Comparison of ENCODE assay signal across 9 mouse cellular contexts in genomic region chr5:130267316-130267715, GRCm38 (mm10). TPM values are rescaled to one million over a fixed set of nuclear protein-coding genes. Genes with fewer than 3 reads are reported as not detected.
DNase-seq lines count a peak whose midpoint lies in the region; TF ChIP-seq lines count a peak whose summit lies in the region.
"Had no signal": no experiment of that assay in that cellular context is flagged by ENCODE, and none has a peak within 500 bp of the region (broad histone marks: within the 10 kb centered on the region; RNA-seq: fewer than 3 reads in every experiment).

No protein-coding gene starts in this region.

- H3K4me1 ChIP-seq in bone marrow macrophage, adult 2 months (ENCODE audit: control insufficient read depth, insufficient read depth, low read length) = peaks cover 15% of the 10 kb centered on the region
- H3K4me1 ChIP-seq: midbrain, embryonic 12.5 days had no signal

- intact Hi-C loops in left cerebral cortex, adult 2 months (cut with DNase I) = no loop called here
- intact Hi-C loops in left cerebral cortex, postnatal 36 days (cut with DNase I) = no loop called here

- H3K4me3 ChIP-seq in left cerebral cortex, adult 2 months = no peak overlapping the region
- no peak overlapping the region for H3K4me3 ChIP-seq in bone marrow macrophage, adult 2 months (ENCODE audit: insufficient read depth, low read length)
- H3K4me3 ChIP-seq: midbrain, embryonic 12.5 days had no signal

- TF ChIP-seq POLR2A in bone marrow macrophage, adult 2 months (IDR thresholded peaks at IDR 0.05; ENCODE audit: borderline replicate concordance, low read depth, low read length) = no peak

- TF ChIP-seq CTCF in left cerebral cortex, adult 2 months (IDR thresholded peaks at IDR 0.05) = peak; percentile 73
- TF ChIP-seq CTCF in bone marrow macrophage, adult 2 months (IDR thresholded peaks at IDR 0.05; ENCODE audit: low read depth, low read length) = peak; percentile 33

- no peak overlapping the region for H3K27ac ChIP-seq in left cerebral cortex, adult 2 months
- no peak overlapping the region for H3K27ac ChIP-seq in bone marrow macrophage, adult 2 months (ENCODE audit: insufficient read depth, low read depth, low read length)
- H3K27ac ChIP-seq: midbrain, embryonic 12.5 days had no signal

- peak; percentile 74 for DNase-seq in adrenal gland, adult 2 months
- no peak for DNase-seq in adrenal gland, postnatal 4 days (ENCODE audit: low spot score in 2 of 2)
- DNase-seq in left cerebral cortex, adult 2 months (ENCODE audit: extremely low spot score in 1 of 2, low spot score in 2 of 2) = no peak
- no peak for DNase-seq in left cerebral cortex, adult 18-20 months (ENCODE audit: low spot score in 2 of 2)
- peak; percentile 25 for DNase-seq in lung, postnatal 14 days
- DNase-seq in layer of hippocampus, adult 9-11 months = no peak
- no peak for DNase-seq in left cerebral cortex, postnatal 36 days (ENCODE audit: low spot score in 2 of 2)

RNA-seq across cellular contexts. Expression of gene Tyw1, which starts 11.9 kb away (rescaled TPM):
- total RNA-seq in adrenal gland, adult 2 months (2021) = 10 to 100 TPM; 25.8 to 32.3 TPM
- 8.1 and 8.2 TPM in 2 replicates for polyA plus RNA-seq in adrenal gland, adult 2 months (2012; rRNA removed)
- 10 to 100 TPM; 25.3 to 25.7 TPM for total RNA-seq in adrenal gland, postnatal 4 days (2021)
- 10 to 100 TPM; 15.4 to 16.1 TPM for total RNA-seq in left cerebral cortex, adult 2 months (2021)
- total RNA-seq in left cerebral cortex, adult 18-20 months (2021) = 10 to 100 TPM; 14.0 to 15.0 TPM
- 12.3 and 12.7 TPM in 2 replicates for polyA plus RNA-seq in bone marrow macrophage, adult 2 months (2012; ENCODE audit: insufficient read depth, insufficient read length, missing spikeins)
- total RNA-seq in left cerebral cortex, postnatal 36 days (2021) = 10 to 100 TPM; 15.3 to 16.2 TPM

RNA-seq across cellular contexts. Expression of gene Sbds, which starts 12.0 kb away (rescaled TPM):
- 100 to 1,000 TPM; 103 to 138 TPM for total RNA-seq in adrenal gland, adult 2 months (2021)
- 44.3 and 46.6 TPM in 2 replicates for polyA plus RNA-seq in adrenal gland, adult 2 months (2012; rRNA removed)
- total RNA-seq in adrenal gland, postnatal 4 days (2021) = 10 to 100 TPM; 74.2 to 77.0 TPM
- 10 to 100 TPM; 83.8 to 90.4 TPM for total RNA-seq in left cerebral cortex, adult 2 months (2021)
- 10 to 100 TPM; 83.8 to 90.3 TPM for total RNA-seq in left cerebral cortex, adult 18-20 months (2021)
- 87.1 and 111 TPM in 2 replicates for polyA plus RNA-seq in bone marrow macrophage, adult 2 months (2012; ENCODE audit: insufficient read depth, insufficient read length, missing spikeins)
- total RNA-seq in left cerebral cortex, postnatal 36 days (2021) = 10 to 100 TPM; 75.4 to 81.3 TPM

RNA-seq across cellular contexts. Expression of gene Tmem248, which starts 50.4 kb away (rescaled TPM):
- 10 to 100 TPM; 66.7 to 78.7 TPM for total RNA-seq in adrenal gland, adult 2 months (2021)
- 45.8 and 51.1 TPM in 2 replicates for polyA plus RNA-seq in adrenal gland, adult 2 months (2012; rRNA removed)
- total RNA-seq in adrenal gland, postnatal 4 days (2021) = 10 to 100 TPM; 56.0 to 61.9 TPM
- total RNA-seq in left cerebral cortex, adult 2 months (2021) = 10 to 100 TPM; 37.9 to 39.1 TPM
- 10 to 100 TPM; 43.8 to 48.4 TPM for total RNA-seq in left cerebral cortex, adult 18-20 months (2021)
- polyA plus RNA-seq in bone marrow macrophage, adult 2 months (2012; ENCODE audit: insufficient read depth, insufficient read length, missing spikeins) = 30.3 and 33.4 TPM in 2 replicates
- 10 to 100 TPM; 42.9 to 43.3 TPM for total RNA-seq in left cerebral cortex, postnatal 36 days (2021)

Comparison
In these comparisons a context has a peak if more than half of its experiments do, and no peak if none do; other contexts are left out.
1. DNase-seq: peak in adrenal gland, adult 2 months (single experiment) and lung, postnatal 14 days (single experiment); none in adrenal gland, postnatal 4 days (0 of 2), left cerebral cortex, adult 2 months (0 of 2), left cerebral cortex, adult 18-20 months (0 of 2), layer of hippocampus, adult 9-11 months (single experiment) and left cerebral cortex, postnatal 36 days (0 of 2).